Mouse (Mus musculus): Measurements from ENCODE around the gene Gm11756.
"Not testable (repeated sequence)": the region's sequence is repeated elsewhere in the genome, so short reads cannot be mapped to it uniquely, and the experiment has no call there.

Gm11756 gene

DNA sequence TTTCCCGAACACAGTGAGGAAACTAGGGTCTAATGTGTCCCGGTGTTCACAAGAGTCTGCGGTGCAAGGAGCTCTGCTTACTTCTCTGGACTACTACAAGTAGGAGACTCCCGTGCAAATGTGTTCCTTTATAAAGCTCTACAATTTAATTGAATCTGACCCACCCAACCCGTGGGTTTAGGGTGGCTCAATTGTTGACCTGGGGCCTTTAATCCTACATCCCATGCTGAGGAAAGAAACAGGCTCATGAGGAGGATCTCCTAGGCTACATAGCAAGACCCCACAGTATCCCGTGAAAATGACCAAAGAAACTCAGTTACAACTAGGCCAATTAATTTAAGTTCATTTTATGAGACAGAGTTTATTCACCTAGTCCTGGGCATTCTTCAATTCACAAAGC lies at the start of gene Gm11756:
Gene Gm11756, minus strand, starts transcription at position 101 of the 400 bp plus-strand sequence.
- not testable (repeated sequence) for DNase-seq (ENCODE audit: low read depth)

DNA sequence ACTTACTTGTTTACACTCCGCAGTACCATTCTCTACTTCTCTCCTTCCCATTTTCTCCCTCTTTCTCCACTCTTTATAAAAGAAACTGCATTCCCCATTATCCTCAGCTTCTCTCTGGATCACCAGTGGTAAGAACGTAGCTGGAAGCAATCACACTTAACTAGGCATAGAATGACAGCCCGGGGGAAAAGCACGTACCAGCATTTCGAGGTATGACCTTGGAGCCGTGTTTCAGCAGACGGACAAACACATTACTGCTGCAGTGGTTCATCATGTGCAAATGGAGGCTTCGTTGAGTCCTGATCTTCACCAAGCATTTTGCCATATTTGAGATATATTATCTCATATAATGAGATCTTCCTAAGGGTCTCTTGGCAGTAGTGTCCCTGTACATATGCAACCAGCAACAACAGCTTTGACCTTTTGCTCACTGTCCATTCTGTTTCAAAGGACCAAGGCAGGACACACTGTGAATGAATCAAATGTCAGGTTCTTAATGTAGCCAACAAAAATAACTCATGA lies 29.9 kb upstream of the Gm11756 start, which contains the start of gene 2310002L09Rik:
Gene 2310002L09Rik, minus strand, starts transcription at position 472 of the 522 bp plus-strand sequence.
- DNase-seq (ENCODE audit: low read depth): no peak

DNA sequence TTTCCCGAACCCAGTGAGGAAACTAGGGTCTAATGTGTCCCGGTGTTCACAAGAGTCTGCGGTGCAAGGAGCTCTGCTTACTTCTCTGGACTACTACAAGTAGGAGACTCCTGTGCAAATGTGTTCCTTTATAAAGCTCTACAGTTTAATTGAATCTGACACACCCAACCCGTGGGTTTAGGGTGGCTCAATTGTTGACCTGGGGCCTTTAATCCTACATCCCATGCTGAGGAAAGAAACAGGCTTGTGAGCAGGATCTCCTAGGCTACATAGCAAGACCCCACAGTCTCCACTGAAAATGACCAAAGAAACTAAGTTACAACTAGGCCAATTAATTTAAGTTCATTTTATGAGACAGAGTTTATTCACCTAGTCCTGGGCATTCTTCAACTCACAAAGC lies 14.7 kb downstream of the Gm11756 start, which contains the start of gene Gm13871:
Gene Gm13871, minus strand, starts transcription at position 101 of the 400 bp plus-strand sequence.
- DNase-seq (ENCODE audit: low read depth): not testable (repeated sequence)

DNA sequence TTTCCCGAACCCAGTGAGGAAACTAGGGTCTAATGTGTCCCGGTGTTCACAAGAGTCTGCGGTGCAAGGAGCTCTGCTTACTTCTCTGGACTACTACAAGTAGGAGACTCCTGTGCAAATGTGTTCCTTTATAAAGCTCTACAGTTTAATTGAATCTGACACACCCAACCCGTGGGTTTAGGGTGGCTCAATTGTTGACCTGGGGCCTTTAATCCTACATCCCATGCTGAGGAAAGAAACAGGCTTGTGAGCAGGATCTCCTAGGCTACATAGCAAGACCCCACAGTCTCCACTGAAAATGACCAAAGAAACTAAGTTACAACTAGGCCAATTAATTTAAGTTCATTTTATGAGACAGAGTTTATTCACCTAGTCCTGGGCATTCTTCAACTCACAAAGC lies 29.5 kb downstream of the Gm11756 start, which contains the start of gene Gm11757:
Gene Gm11757, minus strand, starts transcription at position 101 of the 400 bp plus-strand sequence.
- not testable (repeated sequence) for DNase-seq (ENCODE audit: low read depth)

DNA sequence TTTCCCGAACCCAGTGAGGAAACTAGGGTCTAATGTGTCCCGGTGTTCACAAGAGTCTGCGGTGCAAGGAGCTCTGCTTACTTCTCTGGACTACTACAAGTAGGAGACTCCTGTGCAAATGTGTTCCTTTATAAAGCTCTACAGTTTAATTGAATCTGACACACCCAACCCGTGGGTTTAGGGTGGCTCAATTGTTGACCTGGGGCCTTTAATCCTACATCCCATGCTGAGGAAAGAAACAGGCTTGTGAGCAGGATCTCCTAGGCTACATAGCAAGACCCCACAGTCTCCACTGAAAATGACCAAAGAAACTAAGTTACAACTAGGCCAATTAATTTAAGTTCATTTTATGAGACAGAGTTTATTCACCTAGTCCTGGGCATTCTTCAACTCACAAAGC lies 44.4 kb downstream of the Gm11756 start, which contains the start of gene Gm11758:
Gene Gm11758, minus strand, starts transcription at position 101 of the 400 bp plus-strand sequence.
- not testable (repeated sequence) for DNase-seq (ENCODE audit: low read depth)

Data from induced T-regulatory cell, adult 2 months (primary cell).